Mouse (Mus musculus) heart, adult 2 months (tissue): ENCODE measurements at regions not wholly inside any gene's neighbourhood (a gene's known extent, or its start where the extent isn't known, plus 50 kb on each side); places are given as distances from the start of the nearest gene placed in this dataset.

ENCODE experiments used
- CTCF ChIP-seq: fragments of 200-600 bp; IDR thresholded peaks from 2 replicates; pipeline ENCODE4 v1.8.1; 2022; ENCODE audit warnings: antibody characterized with exemption, mild to moderate bottlenecking, moderate library complexity
- POLR2A ChIP-seq: fragments of 200-500 bp; IDR thresholded peaks from 2 replicates; pipeline ENCODE4 v1.6.1; 2011; ENCODE audit warnings: mild to moderate bottlenecking, low read depth, low read length, control low read depth; ENCODE audit not compliant: insufficient read depth

GRCm38 (mm10) chr7:72787306-72787705 is 480.9 kb upstream of the Mctp2 start:
- TF ChIP-seq CTCF (no peak), POLR2A (no peak)
